Mouse (Mus musculus): ENCODE measurements at regions not wholly inside any gene's neighbourhood (a gene's known extent, or its start where the extent isn't known, plus 50 kb on each side); places are given as distances from the start of the nearest gene placed in this dataset.

GRCm38 (mm10) chr11:19145991-19146390 is 127.2 kb upstream of the Meis1 start:
- DNase-seq = no peak

DNA sequence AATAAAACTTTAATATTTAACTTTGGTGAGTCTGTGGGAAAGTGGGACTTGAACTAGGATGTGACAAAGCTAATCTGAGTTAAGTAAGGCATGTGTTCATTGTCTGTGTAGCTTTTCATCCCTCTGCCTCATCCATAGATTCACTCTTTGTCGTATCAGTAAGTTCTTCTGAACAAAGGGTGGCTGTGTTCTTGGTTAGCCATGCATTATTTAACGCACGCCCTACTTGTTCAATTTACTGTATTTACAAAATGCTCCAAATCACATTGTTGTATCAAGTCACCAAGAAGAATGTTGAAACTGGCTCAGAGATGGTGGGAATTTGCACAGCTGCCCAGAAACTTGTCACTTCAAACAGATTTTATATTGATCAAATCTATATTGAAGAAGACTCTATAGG is 132.2 kb upstream of the Meis1 start:
- no peak for DNase-seq

- DNase-seq = no peak
Measured at GRCm38 (mm10) chr11:19153714-19154113, 134.9 kb upstream of the Meis1 start.

DNA sequence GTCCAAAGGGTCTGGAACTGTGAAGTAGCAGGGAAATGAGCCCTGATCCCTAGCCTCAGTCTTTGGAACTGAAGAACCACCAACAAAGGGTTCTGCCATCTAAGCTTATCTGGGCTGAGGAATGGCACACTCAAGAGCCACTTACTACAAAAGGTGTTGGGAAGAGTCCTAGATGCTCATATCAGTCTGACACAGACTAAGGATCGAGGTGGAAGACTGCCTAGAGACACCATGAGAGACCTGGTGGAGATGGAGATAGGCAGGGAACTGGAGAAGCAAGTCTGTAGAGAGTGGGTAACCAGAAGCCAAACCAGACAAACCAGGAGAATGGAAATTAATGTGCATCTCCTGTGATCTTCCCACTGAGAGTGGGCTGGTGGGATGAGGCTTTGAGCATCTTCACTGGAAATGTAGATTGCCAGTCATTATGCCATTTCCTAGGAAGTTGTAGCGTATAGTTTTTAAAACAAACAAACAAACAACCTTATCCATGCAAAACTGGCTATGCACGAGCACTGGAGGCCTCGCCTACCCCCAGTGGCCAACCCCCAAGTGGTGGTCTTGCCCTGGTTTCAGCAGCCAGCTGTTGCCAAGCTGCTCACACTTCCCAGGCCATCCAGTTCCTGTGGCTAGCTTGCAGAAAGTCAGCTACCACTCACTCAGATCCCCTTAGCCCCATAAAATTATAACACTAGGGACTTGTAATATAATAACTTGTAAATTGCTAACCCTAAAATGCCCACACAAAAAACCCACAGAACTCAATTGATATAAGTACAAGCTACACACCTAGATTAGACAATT is 136.2 kb upstream of the Meis1 start:
- DNase-seq = no peak

DNA sequence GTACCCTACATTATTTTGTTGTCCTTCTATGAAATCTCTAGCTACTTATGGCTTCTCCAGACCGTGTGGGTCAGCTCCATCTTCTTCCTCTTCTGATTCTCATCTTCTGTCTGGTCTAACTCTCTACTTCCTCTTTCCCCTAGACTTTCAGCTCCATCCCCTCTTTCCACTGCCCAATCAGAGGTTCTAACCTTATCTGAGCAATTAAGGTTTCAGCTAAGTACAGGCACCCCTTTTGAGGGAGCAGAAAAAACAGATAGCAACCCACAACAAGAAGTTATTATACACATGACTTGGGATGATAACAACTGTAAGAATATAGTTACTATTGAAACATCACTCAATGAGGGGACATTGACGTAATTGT is 136.8 kb upstream of the Meis1 start:
- DNase-seq = no peak

DNA sequence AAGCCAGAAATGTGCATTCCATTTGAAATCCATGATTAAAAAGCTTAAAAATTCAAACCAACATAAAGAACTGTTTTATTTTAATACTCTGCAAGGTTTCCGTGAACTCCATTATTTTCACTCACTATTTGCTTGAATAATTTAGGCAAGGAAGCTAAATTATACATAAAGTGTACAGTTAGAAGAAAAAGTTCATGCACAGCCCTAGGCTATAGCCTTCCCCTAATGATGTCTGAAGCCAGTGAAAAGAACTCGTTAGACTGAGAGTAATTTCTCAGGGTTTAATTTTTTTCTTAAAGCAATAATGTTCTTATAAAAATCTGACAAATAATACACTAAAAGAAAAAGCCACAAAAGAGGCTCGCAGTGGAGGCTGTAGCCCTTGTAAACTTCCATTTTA is 141.4 kb upstream of the Meis1 start:
- DNase-seq = no peak

GRCm38 (mm10) chr11:19160669-19161068 is 141.9 kb upstream of the Meis1 start:
- no peak for DNase-seq

DNA sequence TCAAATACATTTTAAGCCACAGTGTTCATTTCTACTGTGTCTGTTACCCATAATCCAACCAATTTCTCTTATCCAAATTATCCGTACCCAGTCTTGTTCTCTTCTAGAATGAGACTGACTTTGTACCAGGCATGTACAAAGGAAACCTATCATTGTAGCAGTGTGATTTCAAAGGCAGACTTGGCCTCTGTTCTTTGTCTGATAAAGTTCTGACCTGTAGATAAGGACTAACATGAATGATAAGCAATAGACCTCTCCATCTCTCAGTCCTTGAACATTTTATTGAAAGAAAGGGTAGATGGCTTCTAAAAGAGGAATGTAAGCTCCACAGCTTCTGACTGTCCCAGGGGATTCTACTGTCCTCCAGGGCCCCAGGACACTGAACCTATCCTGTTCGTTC is 152.2 kb upstream of the Meis1 start:
- no peak for DNase-seq

GRCm38 (mm10) chr11:19174305-19175017 is 155.7 kb upstream of the Meis1 start:
- no peak for DNase-seq

DNA sequence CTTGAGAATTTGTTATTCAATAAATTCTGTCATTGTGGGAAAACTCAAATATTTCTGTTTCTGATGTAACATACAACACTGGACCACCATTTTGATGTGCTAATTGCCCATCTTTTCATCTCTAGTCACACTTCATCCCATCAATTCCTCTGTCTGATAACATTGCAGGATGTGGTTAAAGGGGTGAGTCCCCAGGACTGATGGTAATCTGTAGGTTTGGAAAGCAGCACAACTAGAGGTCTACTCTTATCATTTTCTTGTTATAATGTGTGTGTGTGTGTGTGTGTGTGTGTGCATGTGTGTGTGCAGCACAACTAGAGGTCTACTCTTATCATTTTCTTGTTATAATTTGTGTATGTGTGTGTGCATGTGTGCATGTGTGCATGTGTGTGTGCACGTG is 160.5 kb upstream of the Meis1 start:
- no peak for DNase-seq

GRCm38 (mm10) chr11:19189778-19190177 is 171.0 kb upstream of the Meis1 start:
- DNase-seq = no peak

DNA sequence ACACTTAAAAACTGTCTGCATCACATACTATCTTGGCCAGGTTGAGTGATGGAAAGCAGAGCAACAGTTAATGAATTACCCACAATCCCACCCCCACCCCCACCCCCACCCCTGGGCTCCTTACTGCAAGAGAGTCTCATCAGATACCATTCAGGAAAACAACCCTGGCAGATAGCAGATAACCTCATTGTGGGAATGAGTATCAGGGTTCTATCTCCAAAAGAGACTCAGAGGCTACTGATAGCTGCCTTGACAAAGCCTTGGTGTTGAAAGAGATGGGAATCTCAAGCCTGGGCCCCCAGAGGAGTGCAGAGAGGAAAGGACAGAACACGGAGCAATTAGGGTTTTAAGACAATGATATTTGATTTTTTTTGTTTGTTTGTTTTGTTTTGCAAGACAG is 175.7 kb upstream of the Meis1 start:
- DNase-seq = no peak

- no peak for DNase-seq
Measured at GRCm38 (mm10) chr11:19197790-19198189, 179.0 kb upstream of the Meis1 start.

DNA sequence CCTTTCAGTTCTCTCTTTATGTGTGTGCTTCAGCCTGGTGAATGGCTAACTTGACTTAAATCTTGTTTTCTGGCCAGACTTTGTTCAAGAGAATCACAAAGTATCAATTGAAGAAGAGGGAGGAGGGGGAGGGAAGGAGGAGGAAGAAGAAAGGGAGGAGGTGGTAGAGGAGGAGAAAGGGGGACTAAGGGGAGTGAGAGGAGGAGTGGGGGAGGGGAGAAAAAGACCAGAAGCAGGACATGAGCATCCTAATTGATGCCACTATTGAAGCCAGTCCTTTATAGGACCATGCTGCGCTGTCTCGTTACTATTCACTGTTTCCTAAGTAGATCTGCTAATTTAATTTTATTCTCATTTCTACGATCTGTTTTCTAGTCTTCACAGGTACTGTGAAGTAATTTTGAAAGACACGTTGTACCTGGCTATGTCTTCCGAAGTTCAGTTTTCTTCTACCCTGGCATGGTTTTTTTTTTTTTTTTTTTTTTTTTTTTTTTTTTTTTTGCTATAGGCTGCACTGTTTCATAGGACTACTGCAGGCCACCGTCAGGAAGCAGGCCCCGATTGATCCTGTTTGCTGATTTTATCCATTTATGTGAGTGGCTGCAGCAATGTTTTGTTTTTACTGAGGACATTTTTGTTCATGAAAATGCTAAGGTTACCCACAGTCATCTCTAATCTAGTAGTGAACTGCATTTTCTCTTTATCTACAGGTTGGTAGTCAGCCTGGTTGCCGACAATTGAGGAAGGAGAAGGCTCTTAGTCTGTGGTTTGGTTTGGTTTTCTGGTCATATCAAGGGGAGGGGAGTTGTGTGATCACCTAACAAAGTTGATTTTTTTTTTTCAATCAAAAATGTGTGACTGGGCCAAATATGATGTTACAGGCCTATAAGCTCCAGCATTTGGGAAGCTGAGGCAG is 184.1 kb upstream of the Meis1 start:
- no peak for DNase-seq

DNA sequence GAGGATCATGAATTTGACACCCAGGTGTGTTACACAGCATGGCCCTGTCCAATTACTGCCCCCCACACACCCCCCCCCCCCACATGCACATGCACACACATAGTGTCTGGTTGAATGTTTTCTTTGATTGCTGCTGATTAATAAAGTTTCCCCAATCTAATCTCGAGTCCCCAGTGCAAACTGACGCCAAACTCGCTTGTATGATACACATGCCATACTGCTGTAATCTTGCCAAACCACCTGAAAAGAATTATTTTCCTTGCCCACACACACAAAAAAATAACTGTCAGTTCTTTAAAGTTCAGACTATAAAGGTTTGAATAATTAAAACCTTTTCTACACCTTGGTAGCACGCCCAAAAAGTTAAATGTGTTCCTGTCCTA is 184.7 kb upstream of the Meis1 start:
- no peak for DNase-seq

DNA sequence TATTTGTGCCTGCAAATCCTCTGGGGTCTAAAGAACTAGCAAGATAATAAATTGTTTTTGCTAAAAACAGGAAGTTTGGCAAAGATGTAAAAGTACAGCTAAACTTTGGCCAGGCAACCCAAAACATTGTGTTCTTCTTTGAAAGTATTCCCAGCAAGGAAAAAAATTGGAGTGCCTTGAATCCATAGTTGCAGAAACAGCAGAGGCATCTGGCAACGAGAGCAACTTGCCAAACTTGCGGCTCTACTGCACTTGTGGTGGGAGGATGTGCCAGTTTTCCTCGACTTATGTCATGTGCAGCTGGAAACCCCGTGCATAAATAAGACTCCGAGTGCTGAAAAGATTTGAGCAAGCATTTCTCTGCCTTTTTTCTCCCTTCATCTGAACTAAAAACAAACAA is 185.2 kb upstream of the Meis1 start:
- DNase-seq = no peak

DNA sequence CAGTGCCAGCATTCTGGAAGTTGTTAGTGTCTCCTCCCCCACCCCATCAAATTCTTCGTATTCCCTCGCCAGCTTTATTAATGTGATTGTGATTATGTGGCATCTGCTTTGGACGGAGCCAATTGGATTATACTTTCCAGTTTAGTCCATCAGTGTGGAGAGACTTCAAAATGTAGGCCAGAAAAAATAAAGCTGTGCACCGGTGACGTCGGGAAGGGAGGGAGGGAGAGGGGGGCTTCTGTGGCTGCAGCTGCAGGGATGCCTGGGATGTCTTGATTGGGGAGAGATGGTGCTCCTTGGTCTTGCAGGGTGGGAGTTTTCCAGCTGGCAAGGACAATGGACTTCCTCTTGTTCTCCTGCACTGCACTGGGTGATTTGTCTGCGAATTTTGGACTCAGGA is 185.7 kb upstream of the Meis1 start:
- DNase-seq = no peak

- DNase-seq = no peak
Measured at GRCm38 (mm10) chr11:19205174-19205573, 186.4 kb upstream of the Meis1 start.

DNA sequence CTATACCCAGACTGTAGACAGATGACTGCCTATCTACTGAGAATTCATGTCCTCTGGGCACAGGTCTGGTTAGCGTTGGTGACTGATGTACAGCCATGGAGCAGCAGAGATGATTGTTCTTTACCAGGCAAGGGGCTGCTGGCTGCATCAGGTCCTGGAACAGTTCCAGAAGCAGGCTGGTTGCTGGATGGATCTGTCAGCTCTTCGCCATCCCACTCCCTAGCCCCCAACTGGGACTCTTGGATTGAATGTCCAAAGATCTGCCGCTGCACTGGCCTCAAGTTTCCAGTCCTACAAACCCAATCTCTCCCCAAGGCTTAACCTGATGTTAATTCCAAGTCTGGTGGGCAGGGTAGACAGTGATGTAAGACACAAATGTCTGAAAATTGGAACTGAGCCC is 200.7 kb upstream of the Meis1 start:
- DNase-seq = no peak

DNA sequence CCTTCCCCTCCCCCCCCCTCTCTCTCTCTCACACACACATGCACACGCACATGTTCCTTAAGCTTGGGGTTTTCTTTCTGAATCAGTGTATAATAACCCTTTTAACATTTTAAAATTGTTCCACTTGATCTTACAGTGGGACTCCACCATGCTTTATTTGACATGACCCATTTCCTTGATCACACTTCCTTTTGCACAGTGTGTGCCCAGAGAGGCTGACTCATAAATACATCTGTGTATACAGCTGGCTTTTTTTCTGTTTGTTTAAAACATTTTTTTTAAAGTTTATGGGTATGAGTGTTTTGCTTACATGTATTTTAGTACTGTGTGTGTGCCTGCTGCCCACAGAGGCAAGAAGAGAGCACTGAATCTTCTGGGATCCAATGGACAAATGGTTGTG is 202.7 kb upstream of the Meis1 start:
- DNase-seq = no peak

- no peak for DNase-seq
Measured at GRCm38 (mm10) chr11:19226756-19227155, 208.0 kb upstream of the Meis1 start.

DNA sequence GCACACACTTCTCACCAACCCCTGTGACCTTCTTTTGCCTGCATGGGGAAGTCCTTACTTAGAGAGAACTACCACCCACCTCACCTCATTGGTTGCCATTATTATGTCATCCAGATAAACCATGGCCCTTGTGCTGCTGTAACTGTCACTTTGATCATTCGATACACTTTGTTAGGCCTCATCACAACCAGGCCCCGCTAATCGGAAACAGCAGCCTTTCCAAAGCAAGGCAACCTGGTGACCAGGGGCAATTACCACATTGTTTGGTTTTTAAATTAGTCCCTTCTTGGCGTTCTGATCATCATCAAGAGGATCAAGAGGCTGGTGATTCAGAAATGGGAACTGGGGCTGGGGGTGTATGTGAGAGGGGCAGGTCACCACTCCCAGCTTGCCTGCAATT is 208.9 kb upstream of the Meis1 start:
- DNase-seq = no peak

Data from adrenal gland, postnatal 25 days (tissue).